Mouse (Mus musculus) C2C12 (cell line): ENCODE measurements around the gene Sned1.

ENCODE experiments used
- CTCF ChIP-seq: IDR thresholded peaks from one replicate; pipeline ENCODE4 v1.5.1; 2011; ENCODE audit not compliant: control insufficient read depth, insufficient read depth, insufficient read length
- MAX ChIP-seq: IDR thresholded peaks from one replicate; pipeline ENCODE4 v1.6.1; 2011; ENCODE audit warnings: mild to moderate bottlenecking, control low read depth
- MYOG ChIP-seq: IDR thresholded peaks from one replicate; pipeline ENCODE4 v1.6.1; 2011; ENCODE audit not compliant: control insufficient read depth, insufficient read length; ENCODE audit errors: extremely low read depth

DNA sequence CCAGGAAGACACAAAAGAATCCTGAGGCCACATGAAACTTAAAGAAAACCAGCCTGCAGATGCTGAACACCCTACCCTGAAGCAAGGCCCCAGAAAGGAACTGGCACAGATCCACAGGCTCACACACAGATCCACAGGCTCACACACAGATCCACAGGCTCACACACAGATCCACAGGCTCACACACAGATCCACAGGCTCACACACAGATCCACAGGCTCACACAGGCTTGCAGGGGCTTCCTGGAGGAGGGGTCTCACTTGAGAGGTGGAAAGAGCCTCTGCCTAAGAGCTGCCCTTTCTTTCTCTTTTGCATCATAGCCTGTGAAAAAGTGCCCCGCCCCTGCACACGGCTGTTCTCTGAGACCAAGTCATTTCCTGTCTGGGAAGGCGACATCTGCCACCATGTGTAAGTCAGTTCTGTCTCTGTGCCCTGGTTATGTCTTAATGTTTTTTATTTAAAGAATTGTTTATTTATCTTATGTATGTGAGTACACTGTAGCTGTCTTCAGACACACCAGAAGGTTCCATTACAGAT, 54.1 kb downstream of the Sned1 start:
- TF ChIP-seq MAX = no peak
- TF ChIP-seq CTCF = no peak
- no peak for TF ChIP-seq MYOG
